In the genomic region with DNA sequence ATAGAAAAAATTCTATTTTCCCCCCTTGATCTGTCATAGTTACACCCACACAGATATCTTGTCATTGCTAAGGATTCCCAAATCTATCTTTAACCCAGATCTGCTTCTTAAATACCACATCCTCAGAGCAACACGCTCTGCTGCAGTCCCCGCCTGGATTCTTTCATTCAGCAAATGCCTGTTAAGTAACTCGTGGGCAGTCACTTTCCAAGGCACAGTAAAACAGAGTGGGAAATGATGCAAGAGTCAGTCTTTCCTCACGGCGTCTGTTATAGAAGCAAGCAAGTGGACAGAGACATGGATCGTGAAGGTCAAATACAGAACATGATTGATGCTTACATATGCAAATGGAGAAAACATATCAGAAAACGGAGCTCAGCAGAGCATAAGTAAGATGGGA, we compare ENCODE assay signal across 23 mouse cellular contexts.
DNase-seq lines count a peak whose midpoint lies in the region; ATAC-seq and TF ChIP-seq lines count a peak whose summit lies in the region.
"Had no signal": no experiment of that assay in that cellular context is flagged by ENCODE, and none has a peak within 500 bp of the region (broad histone marks: within the 10 kb centered on the region; RNA-seq: fewer than 3 reads in every experiment).

No protein-coding gene starts in this region.

- 71% methylated on average over 7 of the region's 7 CpGs for WGBS in hindbrain, postnatal 0 days

- no peaks in the 10 kb centered on the region for H3K9me3 ChIP-seq in hindbrain, postnatal 0 days (ENCODE audit: low read length)
- H3K9me3 ChIP-seq: embryonic facial prominence, embryonic 15.5 days; forebrain, embryonic 15.5 days; limb, embryonic 12.5 days; midbrain, embryonic 15.5 days had no signal

- H3K4me2 ChIP-seq in hindbrain, postnatal 0 days (ENCODE audit: low read depth, low read length) = no peak overlapping the region
- H3K4me2 ChIP-seq: embryonic facial prominence, embryonic 15.5 days; forebrain, embryonic 15.5 days; hindbrain, embryonic 14.5 days; limb, embryonic 12.5 days; liver, embryonic 11.5 days; midbrain, embryonic 15.5 days had no signal

- no peak overlapping the region for H3K27ac ChIP-seq in hindbrain, postnatal 0 days
- H3K27ac ChIP-seq: embryonic facial prominence, embryonic 15.5 days; forebrain, embryonic 15.5 days; hindbrain, embryonic 14.5 days; limb, embryonic 12.5 days; midbrain, embryonic 15.5 days; stomach, postnatal 0 days had no signal

- no peaks in the 10 kb centered on the region for H3K27me3 ChIP-seq in hindbrain, postnatal 0 days (ENCODE audit: insufficient read depth, low read length)
- H3K27me3 ChIP-seq: embryonic facial prominence, embryonic 15.5 days; forebrain, embryonic 15.5 days; limb, embryonic 12.5 days; midbrain, embryonic 15.5 days had no signal

- no peak for ATAC-seq in hindbrain, postnatal 0 days
- ATAC-seq: forebrain, embryonic 15.5 days; liver, postnatal 0 days; midbrain, embryonic 15.5 days had no signal

- no peak overlapping the region for H3K9ac ChIP-seq in hindbrain, postnatal 0 days (replicated peaks; ENCODE audit: low read length)
- H3K9ac ChIP-seq: embryonic facial prominence, embryonic 15.5 days; forebrain, embryonic 15.5 days; hindbrain, embryonic 14.5 days; limb, embryonic 12.5 days; liver, postnatal 0 days; midbrain, embryonic 15.5 days had no signal

- DNase-seq in left cerebral cortex, postnatal 25 days (ENCODE audit: low spot score in 2 of 2) = peak; percentile 32 to 77
- DNase-seq in left cerebral cortex, adult 9 months (ENCODE audit: low spot score in 2 of 2) = no peak
- DNase-seq in ES-CJ7 (ENCODE audit: low read depth, low spot score) = peak; percentile 2
- peak; percentile 52 for DNase-seq in MN1 (ENCODE audit: low spot score)
- peak; percentile 9 to 14 for DNase-seq in left cerebral cortex, postnatal 36 days (ENCODE audit: low spot score in 2 of 2)
- DNase-seq in embryo, embryonic 11 days = no peak
- DNase-seq in hindbrain, postnatal 0 days (ENCODE audit: low spot score) = no peak
- DNase-seq: adrenal gland, postnatal 25 days; cerebellum, adult 9-10 months; gastrocnemius, postnatal 25 days; heart, postnatal 4 days; kidney, adult 2 months; kidney, postnatal 10 days; layer of hippocampus, postnatal 36 days; liver, postnatal 0 days; lung, postnatal 14 days had no signal

- H3K36me3 ChIP-seq in hindbrain, postnatal 0 days (ENCODE audit: insufficient read depth, low read length) = no peaks in the 10 kb centered on the region
- H3K36me3 ChIP-seq: embryonic facial prominence, embryonic 15.5 days; forebrain, embryonic 15.5 days; limb, embryonic 12.5 days; midbrain, embryonic 15.5 days had no signal

- H3K4me1 ChIP-seq in hindbrain, postnatal 0 days (ENCODE audit: insufficient read depth, low read length) = no peaks in the 10 kb centered on the region
- H3K4me1 ChIP-seq: embryonic facial prominence, embryonic 15.5 days; forebrain, embryonic 15.5 days; limb, embryonic 12.5 days; midbrain, embryonic 15.5 days had no signal

- H3K4me3 ChIP-seq in hindbrain, postnatal 0 days (ENCODE audit: low read length) = no peak overlapping the region
- H3K4me3 ChIP-seq: embryonic facial prominence, embryonic 15.5 days; forebrain, embryonic 15.5 days; limb, embryonic 12.5 days; midbrain, embryonic 15.5 days had no signal

- intact Hi-C loops in left cerebral cortex, postnatal 25 days (cut with DNase I) = no loop called here
- intact Hi-C loops in left cerebral cortex, postnatal 36 days (cut with DNase I) = loop anchor here (5.0 kb wide), 1 partner anchor 699 kb away; the partner anchor contains the start of gene Klf4

- TF ChIP-seq CTCF in hindbrain, postnatal 0 days (IDR thresholded peaks at IDR 0.05; ENCODE audit: low read depth) = no peak

Comparison
In these comparisons a context has a peak if more than half of its experiments do, and no peak if none do; other contexts are left out.
1. DNase-seq: peak in left cerebral cortex, postnatal 25 days (2 of 2), ES-CJ7 (single experiment), MN1 (single experiment) and left cerebral cortex, postnatal 36 days (2 of 2); none in left cerebral cortex, adult 9 months (0 of 2), embryo, embryonic 11 days (single experiment) and hindbrain, postnatal 0 days (single experiment).